Mouse (Mus musculus) liver, embryonic 14.5 days (tissue): ENCODE results near the gene Mn1.

Experiments used
- CTCF ChIP-seq: IDR thresholded peaks from 2 replicates; pipeline ENCODE4 v1.5.1; 2016; ENCODE audit warnings: antibody characterized with exemption, low read depth, control low read depth
- EP300 ChIP-seq: IDR thresholded peaks from 2 replicates; pipeline ENCODE4 v1.6.1; 2016; ENCODE audit warnings: antibody characterized with exemption, low read depth

DNA sequence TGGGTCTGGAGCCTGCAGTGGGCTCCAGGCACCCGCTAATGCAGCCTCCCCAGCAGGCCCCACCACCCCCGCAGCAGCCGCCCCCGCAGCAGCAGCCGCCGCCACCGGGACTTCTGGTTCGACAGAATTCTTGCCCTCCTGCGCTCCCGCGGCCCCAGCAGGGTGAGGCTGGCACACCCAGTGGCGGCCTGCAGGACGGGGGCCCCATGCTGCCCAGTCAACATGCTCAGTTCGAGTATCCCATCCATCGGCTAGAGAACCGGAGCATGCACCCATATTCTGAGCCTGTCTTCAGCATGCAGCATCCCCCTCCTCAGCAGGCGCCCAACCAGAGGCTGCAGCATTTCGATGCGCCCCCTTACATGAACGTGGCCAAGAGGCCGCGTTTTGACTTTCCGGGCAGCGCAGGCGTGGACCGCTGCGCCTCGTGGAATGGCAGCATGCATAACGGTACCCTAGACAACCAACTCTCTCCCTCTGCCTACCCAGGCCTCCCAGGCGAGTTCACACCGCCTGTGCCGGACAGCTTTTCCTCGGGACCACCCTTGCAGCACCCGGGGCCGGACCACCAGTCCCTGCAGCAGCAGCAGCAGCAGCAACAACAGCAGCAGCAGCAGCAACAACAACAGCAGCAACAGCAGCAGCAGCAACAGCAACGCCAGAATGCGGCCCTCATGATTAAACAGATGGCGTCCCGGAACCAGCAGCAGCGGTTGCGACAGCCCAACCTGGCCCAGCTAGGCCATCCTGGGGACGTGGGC lies 2.1 kb downstream of the Mn1 start:
- no peak for TF ChIP-seq CTCF
- no peak for TF ChIP-seq EP300
